Mouse (Mus musculus) spleen, embryonic (tissue): Measurements from ENCODE around the gene Nck2.

Experiments
- CTCF ChIA-PET: fragments of 350-600 bp; sonication (Branson Sonifier 250); formaldehyde crosslinking; loops from one replicate; lab custom pipeline; 2022; lab: Charles Lee

Gene Nck2

DNA sequence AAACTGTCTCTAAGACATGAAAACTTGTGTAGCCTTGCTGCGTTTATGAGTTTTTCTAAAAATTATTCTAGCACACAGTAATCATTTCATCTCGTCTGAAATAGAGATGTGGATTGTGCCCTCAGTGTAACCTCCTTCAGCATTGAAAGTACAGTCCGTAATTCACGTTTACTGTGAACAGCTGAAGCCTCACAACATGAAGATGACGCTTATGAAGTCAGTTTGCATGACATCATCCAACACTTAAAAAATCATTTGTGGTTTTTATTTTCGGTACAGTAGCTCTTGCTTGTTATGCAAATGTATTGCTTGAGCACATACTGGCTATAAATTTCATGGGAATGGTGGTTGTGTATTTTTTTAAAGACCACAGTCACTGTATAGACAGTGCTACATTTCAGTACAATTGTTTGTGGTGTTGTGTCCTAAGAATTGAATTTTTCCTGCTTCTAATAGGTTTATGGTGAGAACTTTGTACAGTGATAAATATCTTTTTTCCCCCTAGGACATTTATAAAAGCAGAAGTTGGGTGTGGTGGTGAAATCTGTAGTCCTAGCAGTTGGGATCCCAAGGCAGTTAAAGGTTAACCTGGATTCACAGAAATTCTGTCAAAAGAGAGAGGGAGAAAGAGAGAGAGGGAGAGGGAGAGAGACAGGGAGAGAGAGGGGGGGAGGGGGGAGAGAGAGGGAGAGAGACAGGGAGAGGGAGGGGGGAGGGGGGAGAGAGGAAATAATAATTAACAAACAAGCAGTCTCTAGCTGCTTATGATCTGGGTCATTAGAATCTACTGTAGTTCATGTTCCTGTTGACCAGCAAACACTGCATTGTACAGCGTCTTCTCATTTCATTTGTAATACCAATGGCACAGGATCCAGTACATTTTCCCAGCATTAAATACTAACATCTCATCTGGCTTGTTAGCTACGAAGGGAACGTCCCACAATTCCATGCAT is 14.2 kb upstream of the Nck2 start:
- CTCF ChIA-PET = no interaction called here

DNA sequence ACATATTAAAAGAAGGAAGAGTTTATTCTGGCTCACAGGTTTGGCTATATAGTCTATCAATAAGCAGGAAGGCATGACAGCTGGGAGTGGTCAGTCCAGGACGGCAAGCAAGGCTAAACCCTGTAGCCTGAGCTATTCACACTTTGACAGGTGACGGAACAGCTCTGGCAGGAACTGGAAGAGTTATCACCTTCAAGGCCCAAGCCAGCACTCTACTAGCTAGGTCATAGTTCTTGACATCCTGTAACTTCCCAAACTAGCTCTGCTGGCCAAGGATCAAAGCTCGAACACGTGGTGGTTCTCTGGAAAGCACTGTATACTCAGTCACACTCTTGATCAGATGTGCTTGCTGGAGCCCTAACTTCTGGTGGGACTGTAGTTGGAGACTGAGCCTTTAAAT is 10.5 kb upstream of the Nck2 start:
- CTCF ChIA-PET = no interaction called here

DNA sequence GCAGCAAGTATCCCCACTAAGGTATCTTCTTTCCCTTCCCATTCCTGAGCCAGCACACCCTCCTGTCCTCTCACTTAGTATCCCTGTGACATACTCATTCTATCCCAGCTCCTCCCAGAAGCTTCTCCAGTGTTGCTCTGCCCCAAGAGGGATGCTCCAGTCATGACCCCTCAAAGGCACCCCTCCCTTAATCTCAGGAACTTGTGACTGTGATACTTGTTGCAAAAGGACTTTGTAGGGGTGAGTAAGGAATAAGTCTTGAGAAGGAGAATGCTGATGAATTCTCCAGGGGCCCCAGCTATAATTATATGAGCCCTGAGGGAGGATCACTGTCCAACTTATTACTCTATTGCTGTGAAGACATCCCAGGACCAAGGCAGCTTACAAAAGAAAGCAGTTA is 7.8 kb upstream of the Nck2 start:
- CTCF ChIA-PET = no interaction called here

DNA sequence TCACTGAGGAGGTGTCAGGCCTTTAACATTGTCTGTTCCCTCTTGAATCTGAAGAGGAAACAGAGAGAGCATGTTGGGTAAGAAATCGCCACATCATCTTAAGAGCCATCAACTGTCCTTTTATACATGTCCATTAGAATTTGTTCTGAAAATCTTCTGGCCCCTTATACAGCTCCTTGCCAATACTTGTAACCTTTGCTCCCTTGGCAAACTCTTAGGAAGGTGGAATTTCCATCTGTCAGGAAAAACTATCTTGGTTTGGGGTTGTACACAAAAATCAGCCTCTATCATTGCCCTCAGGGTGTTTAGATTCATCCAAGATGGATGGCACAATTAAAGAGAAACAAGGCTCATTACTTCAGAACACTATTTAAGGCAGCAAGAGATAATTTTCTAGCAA is 5.1 kb upstream of the Nck2 start:
- CTCF ChIA-PET = no interaction called here

DNA sequence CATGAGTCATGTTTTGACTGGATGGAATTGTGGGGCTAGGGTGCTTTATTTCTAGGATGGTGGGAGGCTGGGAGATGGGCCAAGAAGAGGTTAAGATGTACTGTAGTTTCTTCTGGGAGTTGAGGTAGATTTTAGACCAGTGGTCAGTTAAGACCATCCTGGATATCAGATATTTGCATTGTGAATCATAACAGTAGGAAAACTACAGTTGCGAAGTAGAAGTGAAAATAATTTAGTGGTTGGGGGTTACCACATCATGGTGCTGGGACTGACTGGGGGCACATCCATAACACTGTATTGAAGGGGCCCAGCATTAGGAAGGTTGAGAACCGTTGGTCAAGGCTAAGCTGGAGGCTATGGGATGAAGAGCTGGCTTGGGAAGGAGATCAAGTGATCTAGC is 1.8 kb upstream of the Nck2 start:
- CTCF ChIA-PET = no interaction called here

DNA sequence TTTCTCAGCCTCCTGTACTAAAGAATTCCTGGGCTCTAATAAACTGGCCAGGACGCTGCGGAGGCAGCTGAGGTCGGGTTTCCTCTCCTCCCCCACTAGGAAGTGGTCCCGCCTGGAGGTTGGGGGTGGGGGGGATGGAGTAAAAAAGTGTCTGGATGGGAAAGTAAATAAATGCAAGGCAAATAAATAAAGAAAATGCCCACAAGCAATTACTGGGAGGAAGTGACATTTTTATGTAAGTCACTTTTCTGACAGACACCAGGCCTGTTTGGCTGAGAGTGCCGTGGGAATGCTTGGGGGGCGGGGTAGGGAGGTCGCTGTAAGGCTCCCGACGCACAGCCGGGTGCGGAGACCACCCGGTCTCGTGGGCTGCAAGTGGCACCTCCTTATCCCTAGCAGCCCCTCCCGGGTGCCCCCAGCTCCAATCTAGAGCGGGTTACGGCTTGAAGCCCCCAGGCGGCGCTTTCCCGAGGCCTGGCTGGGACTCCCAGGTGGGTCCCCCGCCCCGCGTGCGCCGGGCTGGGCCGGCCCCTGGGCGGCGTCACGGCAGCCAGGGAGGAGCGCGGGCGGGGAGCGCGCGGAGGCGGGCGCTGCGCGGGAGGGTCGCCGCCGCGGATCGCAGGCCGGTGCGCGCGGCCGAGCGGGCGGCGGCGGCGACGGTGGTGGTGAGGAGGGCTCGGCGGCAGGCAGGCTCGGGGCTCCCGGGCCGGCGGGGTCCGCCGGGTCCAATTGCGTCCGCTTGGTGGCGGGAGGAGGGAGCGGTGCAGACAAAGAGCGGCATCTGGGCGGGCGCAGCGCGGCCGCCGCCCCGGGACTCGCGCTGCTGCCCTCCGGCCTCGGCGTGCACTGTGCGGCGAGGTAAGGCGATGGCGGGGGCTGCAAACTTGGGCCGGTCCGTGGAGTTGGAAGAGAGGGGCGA is 1.1 kb downstream of the Nck2 start:
- CTCF ChIA-PET = no interaction called here

DNA sequence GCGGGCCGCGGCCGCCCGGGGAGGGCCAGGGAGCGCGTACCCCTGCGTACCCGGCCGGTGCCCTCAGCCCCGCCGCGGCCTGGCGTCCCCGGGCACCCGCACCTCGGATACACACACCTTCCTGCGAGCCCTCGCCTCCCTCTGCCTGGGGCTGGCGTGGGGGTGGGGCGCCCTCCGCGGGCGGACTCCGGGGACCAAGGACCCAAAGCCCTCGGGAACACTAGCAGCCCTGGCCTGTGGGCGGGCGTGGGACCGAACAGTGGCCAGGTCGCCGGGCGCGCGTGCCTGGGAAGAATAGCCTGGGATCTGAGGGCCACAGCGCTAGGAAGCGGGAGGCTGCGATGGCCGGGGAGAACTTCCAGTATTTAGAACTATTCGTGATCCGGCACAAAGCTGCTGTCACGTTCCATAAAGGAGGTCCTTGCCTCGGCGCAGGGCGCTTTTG is 1.7 kb downstream of the Nck2 start:
- CTCF ChIA-PET = no interaction called here

DNA sequence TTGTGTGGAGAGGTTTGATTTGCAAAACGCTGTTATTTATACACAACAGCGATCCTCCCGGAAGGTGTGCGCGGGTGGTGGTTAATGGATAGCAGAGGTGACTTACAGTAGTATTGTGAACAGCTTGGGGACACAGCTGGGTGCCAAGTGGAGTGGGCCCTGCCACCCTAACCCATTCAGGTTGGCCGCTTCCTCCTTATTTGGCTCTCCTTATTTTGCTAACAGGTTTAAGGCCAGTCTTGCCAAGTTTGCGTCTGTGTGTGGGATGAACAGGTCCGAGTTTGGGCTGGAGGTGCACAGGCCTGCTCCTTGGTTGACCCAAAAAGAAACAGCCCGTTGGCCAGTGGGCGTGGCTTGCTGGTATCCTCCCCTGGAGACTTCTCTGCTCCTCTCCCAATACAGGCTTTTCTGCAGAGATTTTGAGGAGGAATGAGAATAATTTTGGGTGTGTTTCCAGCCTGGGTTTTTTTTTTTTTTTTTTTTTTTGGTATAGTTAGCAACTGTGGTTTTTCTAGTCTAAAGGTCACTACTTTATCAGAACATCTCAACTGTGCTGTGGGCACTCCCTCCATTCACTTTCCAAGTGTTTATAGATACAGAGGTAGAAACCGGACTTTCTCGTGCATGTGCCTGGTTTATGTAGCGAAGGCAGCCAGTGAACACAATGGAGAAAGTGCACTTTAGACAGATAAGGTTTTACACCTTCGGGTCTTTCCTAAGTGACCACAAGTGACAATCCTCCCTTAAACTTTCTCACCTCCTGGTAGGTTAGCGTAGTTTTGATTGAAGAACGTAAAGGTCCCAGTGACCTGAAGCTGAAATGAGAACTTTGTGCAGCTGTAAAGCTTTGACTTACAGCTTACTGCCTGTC is 2.6 kb downstream of the Nck2 start:
- CTCF ChIA-PET = interaction anchor here (0.6 kb wide), 1 partner anchor 31 kb away, joined by 3 read pairs; no protein-coding TSS in a partner anchor

DNA sequence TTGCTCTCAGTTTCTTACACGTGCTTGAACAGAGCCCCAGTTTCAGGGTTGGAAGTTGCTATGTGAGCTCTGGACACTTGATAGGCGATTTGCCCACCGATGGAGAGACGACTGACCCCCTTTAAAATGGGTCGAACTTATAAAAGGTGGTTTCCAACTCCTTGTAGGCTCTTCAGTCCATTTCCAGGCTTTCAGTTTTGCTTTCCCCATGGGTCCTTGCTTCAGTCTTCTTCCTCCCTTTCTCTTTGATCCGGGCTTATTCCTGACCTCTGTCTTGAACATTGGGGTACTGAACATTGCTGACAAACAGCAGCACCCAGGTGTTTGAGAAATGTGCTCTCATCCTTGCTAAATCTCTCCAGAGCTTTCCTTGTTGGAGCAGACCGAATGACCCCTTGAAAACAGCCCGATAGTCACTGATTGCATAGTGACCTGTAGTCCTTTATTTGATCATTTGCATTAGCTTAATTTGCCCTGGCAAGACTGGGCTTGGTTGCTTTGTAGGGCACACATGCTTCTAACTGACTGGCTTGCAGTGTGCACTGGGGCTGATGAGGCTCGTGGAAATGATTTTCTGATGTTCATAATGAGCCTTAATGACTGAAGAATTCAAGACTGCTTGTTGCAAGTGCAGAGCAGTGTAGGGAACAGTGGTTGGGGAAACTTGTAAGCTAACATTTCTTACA is 3.4 kb downstream of the Nck2 start:
- CTCF ChIA-PET = interaction anchor here (0.6 kb wide), 1 partner anchor 31 kb away, joined by 3 read pairs; no protein-coding TSS in a partner anchor

DNA sequence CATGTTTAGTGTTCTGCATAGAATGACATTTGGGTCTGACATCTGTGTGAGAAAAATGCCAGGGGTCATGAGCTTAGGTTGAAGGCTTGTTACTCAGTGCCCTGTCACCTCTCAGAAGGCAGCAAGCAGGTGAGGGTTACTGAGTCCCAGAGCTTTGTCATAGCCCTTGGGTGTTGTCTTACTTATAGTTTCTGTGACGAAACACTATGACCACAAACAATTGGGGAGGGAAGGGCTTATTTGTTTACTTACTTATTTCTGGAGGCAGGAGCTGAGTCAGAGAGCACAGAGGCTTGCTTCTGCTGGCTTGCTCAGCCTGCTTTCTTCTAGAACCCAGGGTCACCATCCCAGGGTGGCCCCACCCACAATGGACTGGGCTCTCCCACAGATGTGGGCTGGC is 6.4 kb downstream of the Nck2 start:
- CTCF ChIA-PET = no interaction called here

DNA sequence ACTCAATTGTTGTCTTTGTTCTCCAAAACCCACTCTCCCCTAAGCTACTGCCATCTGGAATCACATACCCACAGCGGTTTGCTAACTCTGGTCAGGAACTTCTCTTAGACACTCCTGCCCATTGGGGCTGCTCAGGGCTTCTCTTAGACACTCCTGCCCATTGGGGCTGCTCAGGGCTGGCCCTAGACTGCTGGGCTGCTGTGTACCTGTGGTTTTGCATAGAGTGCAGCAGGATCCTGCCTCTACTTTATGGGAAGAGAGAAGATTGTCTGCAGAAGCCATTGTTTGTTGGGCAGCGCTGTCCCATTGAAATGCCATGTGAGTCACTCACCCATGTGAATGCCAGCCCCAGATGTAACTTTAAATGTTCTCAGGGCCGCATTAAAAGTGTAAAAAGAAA is 9.3 kb downstream of the Nck2 start:
- CTCF ChIA-PET = no interaction called here

DNA sequence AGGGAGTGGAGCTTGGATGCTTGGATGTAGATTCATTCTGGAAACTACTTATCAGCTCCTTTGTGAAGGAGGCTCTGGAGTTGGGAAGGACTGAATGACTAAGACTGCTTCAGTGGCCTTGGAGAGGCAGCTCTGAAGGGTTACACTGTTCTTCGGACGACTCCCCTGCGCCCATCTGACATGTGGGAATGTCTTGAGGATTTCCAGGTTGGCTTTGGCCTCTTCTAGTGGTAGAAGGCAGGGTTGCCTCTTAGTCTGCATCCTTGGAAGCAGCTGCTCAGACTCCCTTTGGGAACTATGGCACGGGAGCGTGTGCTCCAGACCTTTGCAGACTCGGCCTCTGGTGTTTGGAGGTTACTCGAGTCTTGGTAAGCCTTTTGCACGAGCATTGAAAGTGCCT is 10.4 kb downstream of the Nck2 start:
- CTCF ChIA-PET = no interaction called here

DNA sequence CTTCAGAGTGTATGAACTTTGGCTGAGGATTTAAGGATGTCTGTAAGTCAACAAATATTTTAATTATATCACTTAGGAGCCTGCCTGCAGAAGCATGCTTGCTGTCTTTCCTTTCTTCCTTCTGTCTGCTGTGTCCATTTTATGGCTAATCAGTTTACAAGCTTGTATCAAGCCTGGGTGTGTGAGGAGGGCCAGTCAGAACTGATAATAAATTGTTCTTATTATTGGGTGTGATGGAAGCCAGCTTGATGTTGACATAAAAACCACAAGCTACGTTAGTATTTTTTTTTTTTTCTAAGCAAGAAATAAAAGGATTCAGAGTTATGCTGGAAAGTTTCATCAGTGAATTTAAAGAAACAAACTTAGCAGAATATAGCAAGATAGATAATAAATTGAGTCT is 10.8 kb downstream of the Nck2 start:
- CTCF ChIA-PET = no interaction called here

DNA sequence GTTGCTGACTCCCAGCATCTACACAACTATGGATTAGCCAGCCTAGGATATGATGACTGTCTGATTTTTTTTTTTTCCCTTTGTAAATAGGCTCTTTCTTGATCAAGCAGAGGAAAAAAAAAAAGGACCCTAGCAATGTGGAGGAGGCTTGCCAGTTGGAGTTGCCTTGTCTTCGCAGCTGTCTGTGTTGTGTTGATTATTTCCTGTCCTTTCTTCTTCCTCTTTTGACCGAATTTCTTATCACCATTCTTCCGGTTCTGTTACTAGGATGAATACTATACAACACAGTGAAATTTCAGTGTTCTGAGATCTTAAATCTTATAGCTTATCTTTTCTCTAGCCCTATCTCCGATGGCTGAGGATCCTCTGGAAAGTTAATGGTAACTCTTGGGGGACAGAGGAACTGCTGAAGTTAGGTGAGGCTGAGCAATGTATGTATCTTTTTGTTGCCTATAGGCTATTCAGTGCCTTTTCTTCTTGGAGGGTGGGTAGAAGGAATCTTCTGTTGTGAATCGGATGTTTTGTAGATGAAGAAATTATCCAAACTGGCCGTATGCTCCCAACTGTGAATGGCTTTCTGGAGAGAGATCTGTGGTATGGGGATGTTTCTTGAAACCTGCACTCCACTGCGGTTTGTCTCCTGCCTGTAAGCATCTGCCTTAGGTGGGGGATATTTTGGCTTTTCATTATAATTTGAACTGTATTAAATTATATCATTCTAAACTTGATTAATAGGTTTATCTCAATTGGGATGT is 12.8 kb downstream of the Nck2 start:
- CTCF ChIA-PET = no interaction called here

DNA sequence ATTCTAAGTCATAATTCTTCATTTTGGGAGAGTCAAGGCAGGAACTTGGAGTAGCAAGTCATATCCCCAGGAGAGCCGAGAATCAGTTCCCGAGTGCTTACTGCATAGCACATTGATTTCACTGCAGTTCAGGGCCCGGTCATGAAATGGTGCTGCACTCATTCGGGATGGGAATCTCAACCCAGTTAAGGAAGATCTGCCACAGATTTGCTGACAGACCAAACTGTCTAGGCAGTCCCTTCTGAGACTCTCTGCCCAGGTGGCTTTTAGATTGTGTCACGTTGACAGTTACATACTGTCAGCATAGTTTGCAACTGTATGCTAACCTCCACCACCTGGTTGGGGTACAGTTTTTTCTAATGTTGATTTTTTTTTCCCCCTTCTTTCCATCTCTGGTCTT is 16.1 kb downstream of the Nck2 start:
- CTCF ChIA-PET = no interaction called here

DNA sequence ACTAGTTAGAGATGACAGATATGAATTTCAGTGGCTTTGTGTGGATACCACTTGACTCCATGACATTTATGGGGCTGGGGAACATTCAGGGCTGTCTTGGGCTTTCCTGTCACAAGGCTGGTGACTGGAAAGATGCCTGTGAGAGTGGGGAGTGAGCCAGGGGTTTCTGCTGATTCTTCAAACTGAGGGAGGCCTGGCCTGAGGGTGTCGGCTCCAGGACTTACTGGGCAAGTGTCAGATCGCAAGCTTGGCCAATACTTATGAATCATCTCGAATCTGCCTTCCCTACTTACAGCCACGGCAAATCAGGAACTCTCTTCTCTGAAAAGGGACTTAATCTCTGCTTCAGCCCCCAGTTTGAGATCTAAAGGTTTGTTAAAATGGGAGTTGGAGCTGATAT is 18.3 kb downstream of the Nck2 start:
- CTCF ChIA-PET = no interaction called here

DNA sequence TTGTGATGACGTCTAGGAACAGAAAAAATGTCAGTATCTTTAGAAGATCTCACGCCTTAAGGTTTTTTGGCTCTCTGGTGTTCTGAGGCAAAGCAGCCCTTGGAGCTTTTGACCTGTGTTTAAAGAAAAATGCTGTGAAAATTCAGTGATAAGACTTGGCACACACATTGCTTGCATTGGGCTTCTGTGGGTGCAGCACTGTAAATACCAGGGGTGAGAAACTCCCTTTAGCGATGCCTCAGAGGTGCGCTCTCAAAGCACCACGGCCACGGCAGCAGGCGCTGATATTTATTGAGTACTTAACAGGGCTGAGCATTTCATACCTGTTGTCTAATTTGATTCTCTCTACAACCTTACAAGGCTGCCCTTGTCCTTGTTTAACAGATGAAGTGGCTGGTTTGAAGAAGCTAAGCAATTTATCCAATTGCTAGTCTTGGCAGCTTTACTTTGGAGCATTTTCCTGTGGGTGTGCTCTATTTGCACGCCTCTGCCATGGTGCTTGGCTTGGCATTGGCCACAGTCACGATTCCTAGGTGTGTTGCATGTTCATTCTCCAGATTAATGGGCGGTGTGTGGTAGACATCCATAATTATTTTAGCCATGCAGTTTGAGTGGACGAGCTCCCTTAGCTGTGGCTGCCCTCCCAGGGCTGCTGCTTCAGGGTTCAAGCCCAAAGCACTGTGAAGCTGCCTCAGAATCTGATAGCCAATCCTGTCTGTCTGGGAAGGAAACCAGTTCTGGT is 19.7 kb downstream of the Nck2 start:
- CTCF ChIA-PET = interaction anchor here (0.9 kb wide), 1 partner anchor 10 kb away, joined by 4 read pairs; no protein-coding TSS in a partner anchor

DNA sequence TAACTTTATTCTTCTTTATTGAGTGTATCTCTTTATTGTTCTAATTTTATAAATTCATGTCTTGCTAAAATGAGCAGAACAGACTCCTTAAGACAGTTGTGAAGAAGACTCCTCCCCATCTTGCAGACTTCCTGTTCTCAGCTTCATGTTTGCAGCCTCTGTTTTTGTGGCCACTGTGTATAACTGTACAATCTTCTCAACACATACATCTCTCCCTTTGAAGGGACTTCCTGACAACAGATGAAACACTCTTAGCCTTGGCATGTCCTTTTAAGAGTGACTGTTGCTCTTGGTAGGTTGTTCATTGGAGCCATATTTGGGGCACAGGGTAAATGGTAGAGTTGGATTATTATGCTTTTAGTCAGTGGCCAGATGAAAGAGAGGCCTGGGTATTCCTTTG is 20.6 kb downstream of the Nck2 start:
- CTCF ChIA-PET = interaction anchor here (0.9 kb wide), 1 partner anchor 10 kb away, joined by 4 read pairs; no protein-coding TSS in a partner anchor

DNA sequence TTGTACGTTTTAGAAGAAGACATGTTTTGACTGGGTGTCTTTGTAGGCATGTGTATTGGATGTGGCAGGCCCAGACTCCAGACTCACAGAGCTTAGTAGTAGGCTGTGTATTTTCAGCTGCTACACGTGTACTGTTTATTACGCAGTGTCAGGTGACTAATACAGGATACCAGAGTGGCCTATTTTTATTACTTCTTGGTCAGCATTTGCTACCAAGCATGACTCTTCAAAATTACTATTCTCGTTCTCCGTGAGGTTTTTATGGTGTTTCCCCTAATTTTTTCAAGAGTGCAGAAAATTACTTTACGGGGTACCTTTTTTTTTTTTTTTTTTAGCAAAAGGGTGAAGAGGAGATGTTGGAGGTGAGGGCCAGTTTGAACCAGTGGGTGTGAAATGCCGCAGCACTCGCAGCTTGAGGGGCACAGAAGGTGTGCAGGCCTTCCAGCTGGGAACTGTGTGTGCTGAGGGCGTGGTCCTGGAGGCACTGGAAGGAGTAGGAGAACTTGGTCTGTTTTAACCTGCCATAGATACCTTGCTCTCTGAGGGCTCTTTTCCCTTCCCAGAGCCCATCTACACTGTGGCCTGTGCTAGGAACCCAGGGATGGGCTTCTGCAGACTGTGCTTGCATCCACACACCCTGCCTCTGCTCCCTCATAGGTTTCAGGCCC is 21.7 kb downstream of the Nck2 start:
- CTCF ChIA-PET = no interaction called here
